Mouse (Mus musculus): Measurements from ENCODE around the gene Isy1.

Isy1 gene

DNA sequence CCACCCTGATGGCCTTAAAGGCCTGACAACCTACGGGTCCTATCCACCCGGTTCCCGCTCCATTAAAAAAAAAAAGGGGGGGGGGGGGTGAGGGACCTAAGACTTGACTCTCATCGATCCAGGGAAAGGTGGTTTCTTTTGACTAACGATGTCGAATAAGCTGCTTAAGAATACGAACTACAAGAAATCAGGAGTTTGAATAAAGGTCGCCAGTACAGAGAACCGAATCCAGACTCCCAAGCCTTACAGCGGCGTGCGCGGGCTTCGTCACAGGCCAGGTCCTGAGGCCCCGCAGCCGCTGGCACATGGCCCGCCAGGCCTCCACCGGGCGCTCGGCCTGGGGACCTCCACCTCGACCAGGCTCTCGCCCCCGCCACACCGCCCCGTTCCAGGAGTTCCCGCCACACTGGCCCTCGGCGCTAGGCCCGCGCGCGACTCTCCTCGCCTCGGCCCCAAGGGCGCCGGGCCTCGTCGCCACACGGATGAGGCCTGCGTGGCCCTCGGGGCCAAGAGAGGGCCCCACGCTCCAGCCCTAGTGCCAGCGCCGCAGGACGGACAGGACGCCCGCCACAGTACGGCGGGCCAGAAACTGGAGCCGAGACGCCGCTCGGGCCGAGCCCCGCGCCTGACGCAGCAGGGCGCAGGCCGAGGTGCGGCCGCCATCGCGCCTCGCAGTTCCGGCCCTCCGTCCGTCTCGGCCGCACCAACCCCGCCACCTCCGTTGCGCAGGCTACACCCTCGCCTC, 11.7 kb upstream of the Isy1 start:
- DNase-seq (ENCODE audit: low spot score in 2 of 2): peak in 1 of 2 experiments; percentile 31

DNA sequence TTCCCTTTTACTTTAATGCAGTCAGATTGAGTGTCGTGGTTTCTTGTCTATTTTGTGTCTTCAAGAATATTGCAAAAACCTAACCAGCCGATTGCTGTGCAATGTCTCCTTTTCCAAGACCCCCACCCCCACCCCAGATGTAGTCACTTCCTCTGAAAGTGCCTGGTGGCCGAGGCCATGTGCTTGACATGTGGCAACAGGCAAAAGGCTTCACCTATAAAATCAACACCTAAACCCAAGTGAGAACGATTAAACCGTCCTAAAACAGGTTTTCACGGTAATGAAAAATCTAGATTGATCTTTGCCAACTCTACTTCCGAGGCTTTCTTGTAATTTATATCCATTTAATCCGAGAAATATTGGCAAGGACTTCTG, 11.2 kb upstream of the Isy1 start:
- no peak for DNase-seq (ENCODE audit: low spot score in 2 of 2)

DNA sequence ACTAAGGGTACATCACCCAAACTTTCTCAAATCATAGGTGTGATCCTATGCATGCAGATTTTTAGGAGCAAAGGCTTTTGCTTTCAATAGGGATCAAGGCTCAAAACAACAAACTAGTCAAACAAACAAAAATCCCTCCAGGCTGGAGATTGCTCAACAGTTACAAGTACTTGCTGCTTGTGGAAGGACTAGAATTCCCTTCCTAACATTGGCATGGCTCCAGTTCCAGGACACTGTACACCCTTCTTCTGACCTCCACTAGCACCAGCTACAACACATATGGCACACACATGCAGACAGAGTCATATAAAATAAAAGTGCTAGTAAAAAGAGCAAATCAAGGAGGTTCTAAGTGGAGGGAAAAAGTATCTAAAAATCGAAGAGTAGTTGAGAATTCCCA, 8.2 kb upstream of the Isy1 start:
- no peak for DNase-seq (ENCODE audit: low spot score in 2 of 2)

DNA sequence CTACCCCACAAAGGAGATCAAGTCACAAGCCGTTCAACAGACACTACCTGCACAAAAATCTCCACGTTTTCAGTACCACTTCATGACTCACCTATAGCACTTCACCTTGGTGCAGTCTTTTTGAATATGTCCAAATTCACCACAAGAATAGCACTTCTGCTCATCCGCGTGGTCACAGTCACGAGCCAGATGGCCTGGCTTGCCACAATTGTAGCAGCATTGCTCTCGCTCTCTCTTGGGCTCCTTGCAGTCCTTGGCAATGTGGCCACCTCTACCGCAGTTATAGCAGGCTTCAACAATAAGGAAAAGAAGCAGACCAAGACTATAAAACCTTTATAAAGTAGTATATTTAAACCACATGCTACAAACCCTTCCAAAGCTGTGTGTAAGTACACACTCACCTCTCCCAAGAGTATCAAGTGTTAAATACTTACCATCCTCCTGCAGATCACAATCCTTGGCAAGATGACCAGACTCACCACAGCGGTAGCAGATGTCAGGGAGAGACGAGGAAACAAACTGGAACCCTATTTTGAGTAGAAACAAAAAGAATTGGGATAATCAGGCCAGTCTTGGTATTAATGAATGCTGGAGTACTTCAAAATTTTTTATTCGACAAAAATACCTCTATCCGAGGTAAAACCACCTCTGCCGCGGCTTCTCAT, 6.6 kb upstream of the Isy1 start:
- DNase-seq (ENCODE audit: low spot score in 2 of 2): no peak

DNA sequence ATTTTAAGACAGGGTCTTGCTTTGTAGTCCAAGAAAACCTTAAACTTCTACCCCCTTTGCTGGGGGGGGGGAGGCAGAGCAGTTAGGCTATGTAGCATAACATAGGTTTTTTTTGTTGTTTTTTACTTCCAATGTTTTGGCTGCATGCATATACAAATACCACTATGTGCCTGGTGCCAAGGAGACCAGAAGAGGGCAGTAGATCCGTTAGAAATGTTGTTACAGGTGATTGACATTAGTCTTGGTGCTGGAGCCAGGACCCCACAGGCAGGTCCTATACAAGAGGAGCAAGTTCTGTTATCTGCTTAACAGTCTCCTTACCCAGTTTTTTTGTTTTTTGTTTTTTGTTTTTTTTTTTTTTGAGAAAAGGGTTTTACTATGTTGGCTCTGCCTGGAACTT, 3.7 kb upstream of the Isy1 start:
- no peak for DNase-seq (ENCODE audit: low spot score in 2 of 2)

DNA sequence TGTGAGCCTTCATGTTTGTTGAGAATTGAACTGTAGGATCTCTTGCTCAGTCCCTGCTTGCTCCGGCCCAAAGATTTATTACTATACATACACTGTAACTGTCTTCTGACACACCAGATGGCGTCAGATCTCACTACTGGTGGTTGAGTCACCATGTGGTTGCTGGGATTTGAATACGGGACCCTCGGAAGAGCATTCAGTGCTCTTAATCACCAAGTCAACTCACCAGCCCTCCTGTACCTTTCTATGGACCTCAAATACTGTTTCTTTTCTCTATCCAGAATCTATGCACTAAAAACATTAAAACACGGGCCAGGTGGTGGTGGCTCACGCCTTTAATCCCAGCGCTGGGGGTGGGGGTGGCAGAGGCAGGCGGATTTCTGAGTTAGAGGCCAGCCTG, 3.0 kb upstream of the Isy1 start:
- no peak for DNase-seq (ENCODE audit: low spot score in 2 of 2)

DNA sequence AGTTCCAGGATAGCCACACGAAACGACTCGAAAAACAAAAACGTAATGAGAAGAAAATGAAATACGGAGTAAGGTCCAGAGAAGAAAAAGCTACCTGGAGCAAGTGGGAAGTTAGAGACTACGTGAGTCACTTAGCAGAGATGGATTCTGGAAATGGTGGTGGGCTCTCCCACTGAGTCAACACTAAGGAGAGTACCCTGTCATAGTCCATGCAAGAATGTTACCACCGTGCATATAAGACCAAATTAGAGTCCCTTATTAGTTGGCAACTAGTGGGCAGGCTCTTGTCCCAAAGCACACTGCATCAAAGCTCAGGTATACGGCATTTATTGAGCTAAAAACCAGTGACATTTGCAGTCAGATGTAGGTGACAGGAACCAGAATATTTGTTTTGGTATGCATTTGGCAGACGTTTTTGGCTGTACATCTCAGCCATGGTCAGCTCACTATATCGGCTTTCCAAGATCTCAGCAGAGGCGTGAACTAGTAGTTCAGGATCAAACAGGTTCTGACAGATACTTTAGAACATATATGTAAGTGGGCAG, 1.3 kb upstream of the Isy1 start:
- DNase-seq (ENCODE audit: low spot score in 2 of 2): no peak

DNA sequence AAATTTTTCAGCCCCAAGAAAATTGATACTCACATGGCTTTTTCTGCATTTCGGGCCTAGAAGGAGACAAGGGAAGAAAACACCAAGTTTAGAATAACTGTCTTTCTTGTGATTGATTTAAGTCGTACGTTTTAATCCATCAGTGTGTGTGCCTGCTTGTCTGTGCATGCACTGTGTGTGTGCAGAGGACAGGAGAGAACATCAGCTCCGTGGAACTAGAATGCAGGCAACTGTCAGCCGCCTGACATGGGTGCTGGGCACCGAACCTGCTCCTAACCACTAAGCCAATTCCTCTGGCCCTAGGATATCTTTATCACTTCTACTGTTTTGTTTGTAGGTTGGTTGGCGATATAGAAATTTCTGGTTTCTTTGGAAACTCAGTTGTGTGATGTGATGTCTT, 2.9 kb downstream of the Isy1 start, which contains the start of gene Gm45140:
Gm45140 (minus strand) TSS at position 101 of the 400 bp plus-strand sequence.
- DNase-seq (ENCODE audit: low spot score in 2 of 2): no peak

DNA sequence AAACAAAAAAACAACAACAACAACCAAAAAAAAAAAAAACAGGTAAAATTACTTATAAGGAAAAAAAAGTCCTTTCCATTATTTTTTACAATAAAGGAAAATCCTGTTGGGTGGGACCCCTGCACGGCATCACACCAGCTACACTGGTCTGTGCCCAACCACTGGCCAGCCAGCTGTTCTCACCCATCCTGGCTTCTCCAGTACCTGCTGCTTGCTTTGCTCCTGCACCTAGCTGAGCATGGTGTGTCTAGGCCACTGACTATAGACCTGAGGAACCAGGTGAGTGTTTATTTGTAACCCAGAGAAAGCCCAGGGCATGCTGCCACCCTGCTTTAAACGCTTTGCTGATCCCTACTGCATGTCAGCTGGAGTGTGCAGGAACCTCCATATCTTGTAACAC, 18.2 kb downstream of the Isy1 start:
- DNase-seq (ENCODE audit: low spot score in 2 of 2): no peak

DNA sequence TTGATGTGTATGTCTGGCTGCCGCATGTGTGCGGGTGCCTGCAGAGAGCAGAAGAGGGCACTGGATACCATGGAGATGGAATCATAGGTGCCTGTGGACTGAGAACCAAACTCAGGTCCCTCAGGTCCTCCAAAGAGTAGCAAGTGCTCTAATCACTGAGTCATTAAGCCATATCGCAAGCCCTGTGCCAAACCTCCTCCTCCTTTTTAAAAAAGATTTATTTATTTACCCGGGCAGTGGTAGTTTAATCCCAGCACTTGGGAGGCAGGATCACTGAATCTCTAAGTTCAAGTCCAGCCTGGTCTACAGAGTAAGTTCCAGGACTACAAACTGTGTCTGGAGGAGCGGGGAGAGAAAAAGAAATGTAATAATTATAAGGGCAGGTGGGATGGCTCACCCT, 24.1 kb downstream of the Isy1 start:
- no peak for DNase-seq (ENCODE audit: low spot score in 2 of 2)

DNA sequence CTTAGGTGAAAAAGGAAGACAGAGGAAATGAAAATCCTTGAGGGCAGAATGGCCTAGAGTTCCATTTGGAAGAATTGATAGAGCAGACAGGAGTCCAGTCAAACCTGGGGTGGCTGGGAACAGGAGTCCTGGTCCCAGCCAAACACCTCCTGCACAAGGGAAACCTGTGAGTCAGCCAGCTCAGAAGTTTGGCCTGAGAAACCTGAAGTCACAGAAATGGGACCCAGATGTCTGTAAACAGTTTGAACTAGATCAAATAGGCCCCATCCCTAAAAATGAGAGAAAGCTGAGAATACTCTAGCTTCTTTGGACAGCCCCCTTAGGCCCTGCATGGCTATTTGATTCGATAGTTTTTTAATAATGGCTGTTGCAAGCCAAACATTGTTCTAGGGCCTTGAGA, 25.9 kb downstream of the Isy1 start:
- DNase-seq (ENCODE audit: low spot score in 2 of 2): no peak

DNA sequence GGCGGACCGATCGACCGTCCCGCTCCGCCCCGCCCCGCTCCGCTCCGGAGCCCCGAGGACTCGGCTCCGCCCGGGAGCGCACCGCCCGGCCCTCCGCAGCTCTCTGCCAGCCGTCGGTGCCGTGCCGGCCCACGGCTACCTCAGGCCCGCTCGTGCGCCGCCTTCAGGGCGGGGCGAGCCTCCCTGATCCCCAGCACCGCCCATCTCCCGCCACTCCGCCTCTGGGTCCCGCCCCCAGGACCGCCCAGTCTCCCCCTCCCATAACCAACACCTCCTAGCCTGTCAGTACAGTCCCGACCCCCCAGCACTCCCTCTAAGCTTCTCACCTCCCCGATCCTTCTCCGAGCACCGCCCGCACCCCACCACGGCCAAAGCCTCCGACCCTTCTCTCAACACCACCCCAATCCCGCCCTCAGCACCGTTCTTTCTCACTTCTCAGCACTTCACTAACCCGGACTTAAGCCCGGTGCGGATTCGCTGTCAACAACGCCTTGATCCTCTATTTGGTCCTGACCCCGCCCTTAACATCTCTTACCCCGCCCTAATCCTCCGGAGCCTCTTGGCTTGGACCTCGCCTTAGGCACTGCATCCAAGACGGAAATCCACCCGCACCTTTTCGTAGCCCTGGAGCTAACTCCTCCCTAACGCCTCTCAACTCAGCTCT, 26.8 kb downstream of the Isy1 start, which contains the start of gene Rab43:
Rab43 (minus strand) TSS at position 490 of the 664 bp plus-strand sequence.
- peak; percentile 65 to 81 for DNase-seq (ENCODE audit: low spot score in 2 of 2)

DNA sequence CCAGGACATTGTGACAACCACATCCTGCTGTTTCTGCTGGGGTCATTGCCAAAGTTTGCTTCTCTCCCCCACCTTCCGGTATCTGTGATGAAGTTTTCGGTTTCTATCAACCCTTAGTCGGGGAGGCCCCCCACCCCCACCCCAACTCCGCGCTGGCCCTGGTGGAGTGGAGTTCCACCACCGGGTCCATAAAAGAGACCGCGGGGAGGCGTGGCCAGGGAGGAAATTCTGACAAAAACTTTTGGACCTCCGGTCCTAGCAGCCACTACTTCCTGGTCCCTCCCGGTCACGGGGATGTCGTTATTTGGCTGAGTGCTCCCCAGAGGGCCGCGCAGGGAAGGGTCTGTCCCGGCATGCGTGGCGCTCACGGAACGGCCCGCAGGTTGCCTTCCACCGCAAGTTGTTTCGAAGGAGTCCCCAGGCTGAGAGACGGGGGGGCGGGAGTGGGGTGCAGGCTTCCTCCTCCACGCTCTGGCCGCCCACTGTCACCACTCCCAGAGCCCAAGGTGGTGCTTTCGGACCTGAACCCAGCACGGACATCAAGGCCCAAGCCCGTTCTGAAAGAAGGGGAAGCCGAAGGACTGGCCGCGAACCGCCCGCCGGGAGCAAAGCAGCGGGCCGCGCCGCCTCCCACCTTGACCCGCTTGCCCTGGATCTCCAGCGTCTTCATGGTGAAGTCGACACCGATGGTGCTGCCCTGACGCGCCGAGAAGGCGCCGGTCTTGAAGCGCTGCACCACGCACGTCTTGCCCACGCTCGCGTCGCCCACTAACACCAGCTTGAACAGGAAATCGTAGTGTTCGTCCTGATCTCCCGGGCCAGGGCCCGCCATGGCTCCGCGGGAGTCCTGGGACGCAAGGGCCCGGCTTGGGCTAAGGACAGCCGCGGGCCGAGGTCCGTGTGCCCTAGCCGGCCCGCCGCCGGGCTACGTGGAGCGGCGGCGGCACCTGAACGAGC, 27.6 kb downstream of the Isy1 start:
- DNase-seq (ENCODE audit: low spot score in 2 of 2): peak in 1 of 2 experiments; percentile 16

DNA sequence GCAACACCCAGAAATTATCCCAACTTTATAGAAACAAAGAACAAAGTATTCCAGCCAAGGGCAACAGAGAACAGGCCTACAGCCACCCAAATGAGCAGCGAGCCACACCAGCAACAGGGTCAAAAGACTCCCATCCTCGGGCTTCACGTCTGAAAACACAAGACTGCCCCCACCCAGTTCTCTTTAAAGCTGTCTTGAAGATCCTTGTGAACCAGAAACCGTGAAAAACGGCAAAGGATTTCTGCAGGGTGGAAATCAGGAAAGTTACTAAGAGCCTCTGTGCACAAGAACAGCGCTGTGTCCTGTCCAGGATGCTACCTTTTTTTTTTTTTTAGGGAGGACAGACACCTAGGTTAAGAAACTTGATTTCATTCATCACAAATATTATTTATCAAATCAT, 28.3 kb downstream of the Isy1 start:
- no peak for DNase-seq (ENCODE audit: low spot score in 2 of 2)

DNA sequence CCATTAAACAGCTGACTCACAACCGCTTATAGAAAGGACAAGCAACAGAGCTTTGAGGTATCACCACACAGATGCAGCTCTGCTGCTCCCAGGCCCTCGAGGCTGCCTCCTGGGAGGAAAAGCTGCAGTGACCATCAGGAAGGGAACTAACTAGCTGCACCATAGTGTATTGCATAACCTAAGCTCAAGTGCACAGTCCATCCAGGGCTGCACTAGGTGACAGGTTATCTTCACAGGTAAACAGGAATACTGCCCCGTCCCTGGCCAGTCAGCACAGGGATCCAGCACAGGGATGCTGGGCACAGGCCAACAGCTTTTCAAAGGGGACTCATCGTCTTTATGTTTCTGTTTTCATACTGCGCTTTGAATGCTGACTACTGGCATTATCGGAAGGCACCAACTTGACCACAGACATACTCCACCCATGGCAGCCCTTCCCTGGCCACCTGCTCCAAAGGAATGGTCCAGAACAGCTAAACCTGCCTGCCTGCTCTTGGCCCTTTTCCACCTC, 28.9 kb downstream of the Isy1 start:
- no peak for DNase-seq (ENCODE audit: low spot score in 2 of 2)

DNA sequence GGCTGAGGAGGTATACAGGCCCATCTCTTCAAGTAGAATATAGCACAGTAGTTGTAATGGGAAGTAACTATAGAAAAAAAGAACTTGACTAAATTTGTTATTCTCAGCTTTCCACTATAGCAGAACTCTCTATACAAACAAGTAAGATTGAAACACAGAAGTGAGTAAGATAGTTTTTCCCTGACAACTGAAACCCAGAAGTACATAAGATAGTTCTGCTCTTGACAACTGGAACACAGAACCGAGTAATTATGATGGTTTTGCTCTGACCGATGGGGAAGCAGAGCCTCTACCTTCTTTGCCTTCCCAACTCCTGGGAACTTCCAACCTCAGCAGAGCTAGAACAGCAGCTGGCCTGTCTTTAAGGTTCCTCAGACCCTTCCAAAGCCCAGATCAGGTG, 29.5 kb downstream of the Isy1 start:
- DNase-seq (ENCODE audit: low spot score in 2 of 2): no peak

DNA sequence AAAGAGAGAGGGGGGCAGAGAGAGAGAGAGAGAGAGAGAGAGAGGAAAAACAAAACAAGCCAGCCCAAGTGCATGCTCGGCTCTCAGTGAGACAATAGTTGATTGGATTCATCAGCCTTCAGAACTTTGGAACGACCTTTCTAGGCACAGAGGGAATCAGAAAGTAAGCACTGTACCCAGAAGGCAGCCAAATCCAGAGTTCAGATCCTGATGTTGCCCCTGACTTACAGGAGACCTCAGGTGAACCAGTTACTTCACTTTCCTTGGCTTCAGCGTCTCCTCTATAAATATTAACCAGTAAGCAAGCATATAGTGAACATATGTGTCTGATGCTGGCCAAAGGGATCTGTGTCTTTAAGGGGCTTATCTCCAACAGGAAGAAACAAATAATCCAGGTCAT, 30.1 kb downstream of the Isy1 start:
- no peak for DNase-seq (ENCODE audit: low spot score in 2 of 2)

DNA sequence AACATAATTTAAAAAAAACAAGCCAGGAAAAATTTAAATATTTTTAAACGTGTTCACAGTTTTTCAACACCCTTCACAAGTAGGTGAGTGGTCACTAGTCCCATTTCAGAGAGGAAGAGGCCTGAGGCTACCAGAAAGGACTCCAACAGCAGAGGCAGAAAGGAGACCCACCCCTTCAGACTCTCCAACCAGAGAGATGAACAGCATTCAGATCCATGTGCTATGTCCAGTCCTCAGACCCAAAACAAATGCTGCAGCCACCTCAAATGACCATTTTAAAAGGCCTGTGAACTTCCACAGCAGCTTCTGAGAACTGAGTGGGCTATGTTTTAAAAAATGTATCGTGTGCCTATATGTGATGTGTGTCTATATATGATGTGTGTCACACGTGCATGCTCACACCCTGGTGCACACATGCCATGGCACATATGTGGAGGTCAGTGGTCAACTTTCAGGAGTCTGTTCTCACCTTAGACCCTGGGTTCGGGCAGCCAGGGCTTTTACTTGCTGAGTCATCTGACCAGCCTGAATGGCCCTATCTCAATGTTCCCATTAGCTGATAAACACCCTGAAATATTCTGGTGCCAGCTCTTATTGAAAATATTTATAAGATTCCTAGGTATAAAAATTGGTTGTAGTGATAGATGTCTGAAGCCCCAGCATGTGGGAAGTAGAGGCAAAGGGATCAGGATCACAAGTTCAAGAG, 30.7 kb downstream of the Isy1 start:
- DNase-seq (ENCODE audit: low spot score in 2 of 2): no peak

DNA sequence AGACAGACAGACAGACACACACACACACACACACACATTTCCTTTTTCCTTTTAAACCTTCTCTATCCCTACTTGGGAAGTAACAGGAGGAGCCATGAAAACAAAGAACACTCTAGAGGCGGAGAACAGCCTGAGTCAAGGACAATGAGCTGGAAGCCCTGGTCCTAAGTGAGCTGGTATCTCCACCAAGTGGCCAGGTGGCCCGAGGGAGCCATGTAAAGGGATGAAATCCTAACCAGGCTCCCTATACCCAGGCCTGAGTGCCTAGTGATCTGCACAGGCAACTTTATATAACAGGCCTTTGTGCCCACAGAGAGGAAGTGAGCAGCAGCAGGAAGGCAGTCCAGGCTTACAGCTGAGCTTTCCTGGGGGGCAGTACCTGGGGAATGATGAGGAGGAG, 31.7 kb downstream of the Isy1 start:
- DNase-seq (ENCODE audit: low spot score in 2 of 2): no peak

DNA sequence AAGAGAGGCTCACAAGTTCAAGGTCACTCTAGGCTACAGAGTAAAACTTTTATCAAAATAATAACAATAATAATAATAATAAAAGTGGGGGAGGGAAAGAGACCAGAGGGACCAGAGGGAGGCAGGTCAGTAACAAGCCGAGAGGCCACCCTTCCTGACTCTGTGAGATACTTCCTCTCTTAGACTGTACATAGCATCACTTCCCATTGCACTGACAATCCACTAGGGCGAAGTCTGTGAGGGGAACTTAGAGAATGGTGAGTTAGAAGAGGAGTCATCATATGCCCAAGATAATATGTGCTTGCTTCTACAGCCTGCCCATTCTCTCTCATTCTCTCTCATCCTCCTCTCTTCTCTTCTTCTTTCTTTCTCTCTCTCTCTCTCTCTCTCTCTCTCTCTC, 32.6 kb downstream of the Isy1 start:
- no peak for DNase-seq (ENCODE audit: low spot score in 2 of 2)

DNA sequence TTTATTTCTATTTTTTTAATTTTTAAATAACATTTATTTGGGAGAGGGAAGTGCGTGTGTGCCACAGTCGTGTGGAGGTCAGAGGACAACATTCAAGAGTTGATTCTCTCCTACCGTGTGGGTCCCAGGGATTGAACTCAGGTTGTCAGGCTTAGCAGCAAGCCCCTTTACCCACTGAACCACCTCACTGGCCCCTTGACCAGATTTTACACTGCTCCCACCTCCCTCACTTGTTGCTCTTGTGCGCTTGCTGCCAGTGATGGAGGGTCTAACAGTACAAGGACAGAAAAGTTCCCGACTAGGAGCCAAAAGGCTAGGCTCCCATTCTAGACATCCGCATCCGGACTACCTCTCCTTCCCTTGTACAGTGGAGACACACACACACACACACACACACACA, 33.1 kb downstream of the Isy1 start:
- no peak for DNase-seq (ENCODE audit: low spot score in 2 of 2)
